Mouse (Mus musculus) ovary, postnatal 10 days (tissue): Measurements from ENCODE around the gene Kctd19.

Experiments used
- DNase-seq: peaks from one replicate; pipeline ENCODE4 v3.0.0; 2022; ENCODE audit warnings: low spot score

Gene Kctd19

DNA sequence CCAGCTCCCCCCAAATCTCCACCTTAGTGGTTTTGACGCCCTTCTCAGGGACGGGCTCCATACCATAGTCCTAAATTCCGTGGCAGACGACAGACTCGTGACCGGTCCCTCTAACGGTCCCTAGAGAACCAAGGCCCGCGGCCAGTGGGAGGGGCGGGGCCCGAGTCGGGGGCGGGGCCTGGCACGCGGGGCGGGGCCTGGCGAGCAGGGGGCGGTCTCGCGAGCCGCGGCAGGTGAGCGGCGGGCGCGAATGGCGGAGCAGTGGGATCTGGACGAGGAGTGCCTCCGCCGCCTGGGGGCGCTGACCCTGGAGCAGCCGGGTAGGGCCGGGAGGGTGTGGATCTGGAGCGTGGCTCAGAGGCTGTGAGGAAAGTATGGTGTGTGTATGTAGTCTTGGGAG, at the start of gene Kctd19, which contains the start of gene Lrrc36:
Gene Kctd19 (minus strand): TSS at position 112 of the 400 bp plus-strand sequence.
Gene Lrrc36 (plus strand): TSS at position 181 of the 400 bp plus-strand sequence.
- DNase-seq, result no peak

DNA sequence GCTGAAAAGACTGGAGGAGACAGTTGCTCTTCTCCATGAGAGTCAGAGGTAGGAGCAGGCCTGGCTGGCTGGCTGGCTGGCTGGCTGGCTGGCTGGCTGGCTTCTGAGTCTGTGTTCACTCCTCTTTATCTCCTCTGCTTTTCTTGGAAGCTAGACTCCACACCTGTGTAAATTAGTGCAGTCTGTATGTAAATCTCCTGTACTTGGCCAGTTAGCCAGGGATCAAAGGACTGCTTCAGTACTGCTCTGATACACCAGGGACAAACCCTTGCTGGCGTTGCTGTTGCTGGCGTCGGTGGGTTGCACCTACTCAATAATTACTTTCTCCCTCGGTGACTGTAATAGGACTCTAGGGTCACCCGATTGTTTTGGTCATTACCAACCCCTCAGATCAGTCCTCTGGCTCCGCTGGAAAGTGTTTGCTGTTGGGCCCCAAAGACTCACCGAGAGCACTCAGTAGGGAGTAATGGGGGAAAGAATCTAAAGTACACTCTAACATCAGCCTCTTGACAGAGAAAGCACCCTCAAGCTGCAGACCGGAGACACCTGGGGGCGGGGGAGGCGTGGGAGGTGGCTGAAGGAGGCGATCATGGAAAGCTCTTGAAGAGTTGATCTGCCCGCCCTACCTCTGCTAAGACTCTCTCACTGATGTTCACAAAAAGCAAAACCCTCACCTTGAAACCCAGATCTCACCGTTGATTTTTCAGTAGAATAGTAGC, 47.9 kb upstream of the Kctd19 start:
- DNase-seq, result no peak

DNA sequence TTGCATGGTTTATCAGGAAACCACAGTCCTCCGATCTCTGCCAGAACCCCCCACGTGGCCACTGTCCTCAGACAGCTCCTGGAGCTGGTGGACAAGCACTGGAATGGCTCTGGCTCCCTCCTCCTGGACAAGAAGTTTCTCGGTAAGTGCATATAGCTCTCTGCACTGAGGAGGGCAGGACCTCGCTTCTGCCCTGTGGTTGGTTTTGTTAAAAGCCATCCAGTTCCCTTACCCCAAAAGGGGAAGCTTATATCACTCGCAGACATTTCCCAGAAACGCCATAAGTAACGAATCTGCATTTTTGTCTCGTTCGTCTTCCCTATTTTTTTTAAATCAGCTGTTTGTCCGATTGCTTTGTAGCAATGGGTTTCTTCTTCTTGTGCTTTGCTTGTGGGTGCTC, 41.9 kb upstream of the Kctd19 start:
- DNase-seq, result no peak

DNA sequence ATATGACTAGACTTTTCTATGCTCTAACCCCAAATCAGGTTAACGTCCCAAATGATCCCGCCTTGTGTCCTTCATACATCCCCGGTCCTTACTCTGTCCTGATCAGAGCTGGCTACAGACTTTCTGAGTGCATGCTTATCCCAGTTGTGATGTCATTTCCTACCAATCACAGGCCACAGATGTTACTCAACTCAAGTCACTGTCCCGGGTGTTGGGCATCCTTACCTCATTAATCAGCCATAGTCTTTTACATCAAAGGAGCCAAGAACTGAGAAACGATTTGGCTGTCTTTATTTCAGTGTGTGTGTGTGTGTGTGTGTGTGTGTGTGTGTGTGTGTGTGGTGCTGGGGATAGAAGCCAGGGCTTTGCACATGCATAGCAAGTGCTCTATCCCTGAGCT, 40.8 kb upstream of the Kctd19 start:
- no peak for DNase-seq

DNA sequence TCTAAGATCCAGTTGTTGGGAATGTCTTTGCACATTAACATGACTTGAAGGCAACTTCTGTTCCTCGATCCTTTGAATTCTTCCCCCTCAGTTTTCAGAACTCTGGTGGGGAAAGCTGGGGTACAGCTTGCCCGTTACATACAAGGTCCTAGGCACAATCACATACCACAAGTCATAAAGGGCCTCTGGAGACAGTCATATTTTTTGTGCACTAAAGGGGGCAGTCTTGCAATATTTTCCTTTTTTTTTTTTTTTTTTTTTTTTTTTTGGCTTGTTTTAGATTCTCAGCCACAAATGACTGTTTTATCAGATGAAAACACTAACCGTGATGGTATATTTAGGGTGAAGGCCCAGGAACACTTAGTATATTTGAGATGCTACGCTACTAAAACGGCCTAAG, 40.0 kb upstream of the Kctd19 start:
- DNase-seq, result no peak

DNA sequence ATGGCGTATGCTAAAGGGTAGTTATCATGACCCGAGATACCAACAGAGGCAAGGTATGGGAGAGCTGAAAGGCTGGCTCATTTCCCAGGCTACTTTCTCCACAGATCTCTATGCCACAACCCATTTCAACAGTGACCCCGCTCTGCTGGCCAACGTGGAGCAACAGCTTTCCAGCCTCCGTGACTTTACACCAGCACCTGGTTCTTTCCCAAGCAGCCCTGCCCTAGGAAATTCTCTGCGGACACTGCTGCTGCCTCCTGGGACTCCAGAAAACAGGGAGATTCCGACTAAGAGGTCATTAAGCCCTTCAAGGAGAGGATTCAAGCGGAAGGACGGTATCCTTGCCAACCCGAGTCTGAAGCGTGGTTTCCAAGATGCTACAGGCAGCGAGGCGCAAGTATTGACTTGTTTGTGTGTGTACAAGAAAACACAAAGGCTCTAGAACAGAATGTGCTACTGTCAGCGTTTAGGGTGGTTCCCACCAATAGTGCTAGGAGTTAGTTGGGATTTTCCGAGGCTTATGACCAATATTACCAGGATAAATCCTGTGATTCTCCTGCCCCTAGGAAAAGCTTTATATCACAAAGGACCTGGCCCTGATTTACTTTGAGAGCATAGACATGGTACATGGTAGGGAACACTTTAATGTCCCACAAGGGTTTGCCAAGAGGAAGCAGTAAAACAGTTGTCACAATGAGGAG, 38.8 kb upstream of the Kctd19 start:
- no peak for DNase-seq

DNA sequence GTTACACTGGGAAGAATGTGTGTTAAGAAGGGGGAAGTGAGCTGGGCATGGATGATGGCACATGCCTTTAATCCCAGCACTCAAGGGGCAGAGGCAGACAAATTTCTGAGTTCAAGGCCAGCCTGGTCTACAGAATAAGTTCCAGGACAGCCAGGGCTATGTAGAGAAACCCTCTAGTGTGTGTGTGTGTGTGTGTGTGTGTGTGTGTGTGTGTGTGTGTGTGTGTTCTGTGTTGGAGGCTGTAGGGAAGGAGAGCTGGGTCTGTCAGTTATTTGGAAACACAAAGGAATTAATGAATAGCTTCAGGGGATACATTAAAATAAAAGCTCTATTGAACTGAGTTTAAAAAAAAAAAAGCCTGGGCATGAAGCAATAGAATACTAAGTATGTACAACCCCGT, 37.7 kb upstream of the Kctd19 start:
- DNase-seq, result no peak

DNA sequence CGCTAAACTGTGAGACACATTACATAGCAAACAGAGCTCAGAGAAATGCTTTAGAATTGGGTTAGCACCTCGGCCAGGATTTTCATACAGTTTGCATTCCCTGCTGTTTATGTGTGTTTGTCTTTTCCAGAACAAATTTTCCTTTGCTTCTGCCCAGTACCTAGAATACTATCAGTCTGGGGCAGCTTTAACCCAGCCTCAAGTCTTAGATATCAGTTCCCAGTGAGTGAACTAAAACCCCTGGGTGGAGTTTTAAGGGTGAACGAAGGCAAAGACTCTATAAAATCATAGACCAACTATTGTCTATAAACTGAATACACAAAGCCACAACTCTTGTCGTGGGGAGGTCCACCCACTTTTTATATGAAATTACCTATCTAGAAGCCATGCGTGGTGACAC, 35.3 kb upstream of the Kctd19 start:
- DNase-seq, result no peak

DNA sequence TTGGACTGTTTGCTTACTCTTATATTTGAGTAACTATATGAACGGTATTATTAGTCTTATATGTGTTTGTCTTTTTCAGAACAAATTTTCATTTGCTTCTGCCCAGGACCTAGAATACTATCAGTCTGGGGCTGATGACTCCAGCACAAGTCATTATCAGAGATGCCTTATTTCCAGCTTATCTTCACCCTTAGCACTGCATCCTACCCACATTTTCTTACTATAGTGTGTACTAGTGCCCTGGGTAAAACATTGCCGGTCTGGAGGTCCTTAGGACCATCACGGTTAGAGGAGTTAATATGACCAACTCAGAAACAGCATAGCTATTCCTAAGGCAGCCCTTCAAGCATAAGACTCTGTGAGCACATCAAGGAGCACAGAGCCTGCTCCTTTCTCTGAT, 34.9 kb upstream of the Kctd19 start:
- no peak for DNase-seq

DNA sequence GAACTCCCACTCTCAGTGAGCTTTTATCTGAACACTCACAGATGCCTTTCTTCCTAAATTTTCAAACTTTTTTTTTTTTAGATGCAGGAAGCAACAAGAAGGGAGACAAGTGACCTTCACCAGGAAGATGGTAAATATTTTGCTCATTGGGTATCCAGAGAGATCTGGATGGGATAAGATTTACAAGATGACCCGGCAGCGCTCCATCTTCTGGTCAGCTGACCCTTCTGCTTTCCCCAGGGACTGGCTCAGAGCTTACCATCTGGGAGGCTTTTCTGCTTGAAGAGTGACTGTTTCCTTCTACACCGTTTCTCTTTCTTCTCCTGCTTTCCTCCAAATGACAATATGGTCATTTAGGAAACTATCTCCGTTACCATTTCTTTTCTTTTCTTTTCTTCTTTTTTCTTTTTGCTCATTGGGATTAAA, 32.8 kb upstream of the Kctd19 start:
- no peak for DNase-seq

DNA sequence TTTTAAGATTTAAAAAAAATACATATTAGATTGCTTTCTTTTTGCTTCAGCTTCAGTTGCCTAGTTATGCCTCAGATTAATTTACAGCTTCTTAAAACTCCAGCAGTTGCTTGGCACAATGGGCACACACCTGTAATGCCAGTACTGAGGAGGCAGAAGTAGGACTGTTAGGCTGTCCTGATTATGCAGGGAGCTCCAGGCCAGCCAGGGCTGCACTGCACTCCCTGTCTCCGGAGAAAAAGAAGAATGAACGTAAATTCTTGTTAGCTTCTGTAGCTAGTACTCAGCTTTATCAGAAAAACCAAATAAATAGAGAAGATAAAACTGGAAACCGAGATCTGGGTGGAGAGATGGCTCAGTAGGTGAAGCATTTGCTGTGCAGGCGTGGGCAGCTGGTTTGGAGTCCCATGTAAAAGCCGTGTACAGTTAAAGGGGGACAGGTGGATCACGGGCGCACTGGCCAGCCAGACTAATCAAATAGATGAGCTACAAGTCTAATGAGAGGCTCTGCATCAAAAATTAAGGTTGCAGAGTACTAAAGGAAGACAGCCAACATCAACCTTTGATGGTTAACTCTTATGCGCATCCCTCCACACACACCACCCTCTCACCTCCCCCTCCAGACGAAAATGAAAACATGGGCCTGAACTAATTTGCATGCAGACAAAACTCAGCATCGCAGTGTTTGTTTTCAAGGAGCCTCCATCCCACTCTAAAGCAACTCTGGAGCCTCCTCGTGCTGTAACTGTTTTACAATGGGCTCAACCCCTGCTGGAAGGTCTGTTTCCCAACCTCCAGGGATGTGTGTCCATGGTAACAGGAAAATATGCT, 32.2 kb upstream of the Kctd19 start:
- DNase-seq, result no peak

DNA sequence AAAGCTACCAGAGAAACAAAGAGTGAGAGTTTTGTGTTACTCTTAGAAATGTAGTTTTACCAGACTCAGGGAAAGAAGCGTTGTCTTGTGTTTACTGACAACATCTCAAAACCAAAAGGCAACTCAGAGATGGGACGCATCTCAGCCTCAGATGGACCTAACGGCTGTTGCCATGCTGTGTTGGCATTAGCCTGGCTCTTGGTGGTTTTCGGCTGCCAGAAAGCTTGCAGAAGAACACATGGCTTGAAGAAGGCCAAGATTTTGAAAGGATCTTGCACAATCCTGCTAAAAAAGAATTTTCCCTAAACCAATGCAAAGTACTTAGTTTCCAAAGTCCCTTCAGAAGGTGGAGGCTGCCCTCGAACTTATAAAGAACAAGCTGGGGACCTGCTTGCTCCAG, 29.4 kb upstream of the Kctd19 start:
- no peak for DNase-seq

DNA sequence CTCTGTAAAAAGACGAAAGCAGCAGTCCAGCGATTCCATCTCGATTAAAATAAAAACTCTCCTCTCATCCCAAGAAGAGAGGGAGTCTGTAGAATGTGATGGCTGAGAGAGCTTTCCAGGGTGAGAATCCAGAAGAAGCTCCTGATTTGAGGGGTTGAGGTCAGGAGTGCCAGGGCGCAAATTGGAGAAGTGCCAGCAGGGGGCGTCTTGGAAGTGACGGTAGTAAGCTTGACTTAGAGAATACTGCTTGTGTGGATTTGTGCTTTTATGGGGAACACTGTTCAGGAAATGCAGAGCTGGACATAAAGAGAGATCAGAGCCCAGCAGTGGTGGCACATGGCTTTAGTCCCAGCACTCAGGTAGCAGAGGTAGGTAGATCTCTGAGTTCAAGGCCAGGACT, 28.1 kb upstream of the Kctd19 start:
- DNase-seq, result no peak

DNA sequence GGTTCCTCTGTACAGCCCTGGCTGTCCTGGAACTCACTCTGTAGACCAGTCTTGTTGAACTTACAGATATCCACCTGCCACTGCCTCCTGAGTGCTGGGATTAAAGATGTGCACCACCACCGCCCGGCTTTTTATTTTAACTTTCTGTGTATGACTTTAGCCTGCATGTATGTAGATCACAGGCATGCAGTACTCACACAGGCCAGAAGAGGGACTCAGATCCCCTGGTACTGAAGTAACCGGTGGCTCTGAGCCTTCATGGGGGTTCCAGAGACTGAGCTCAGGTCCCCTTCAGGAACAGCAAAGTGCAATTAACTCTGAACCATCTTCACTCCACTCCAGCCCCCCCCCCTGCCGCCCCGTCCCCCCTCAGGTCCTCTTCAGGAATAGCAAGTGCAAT, 25.6 kb upstream of the Kctd19 start:
- no peak for DNase-seq

DNA sequence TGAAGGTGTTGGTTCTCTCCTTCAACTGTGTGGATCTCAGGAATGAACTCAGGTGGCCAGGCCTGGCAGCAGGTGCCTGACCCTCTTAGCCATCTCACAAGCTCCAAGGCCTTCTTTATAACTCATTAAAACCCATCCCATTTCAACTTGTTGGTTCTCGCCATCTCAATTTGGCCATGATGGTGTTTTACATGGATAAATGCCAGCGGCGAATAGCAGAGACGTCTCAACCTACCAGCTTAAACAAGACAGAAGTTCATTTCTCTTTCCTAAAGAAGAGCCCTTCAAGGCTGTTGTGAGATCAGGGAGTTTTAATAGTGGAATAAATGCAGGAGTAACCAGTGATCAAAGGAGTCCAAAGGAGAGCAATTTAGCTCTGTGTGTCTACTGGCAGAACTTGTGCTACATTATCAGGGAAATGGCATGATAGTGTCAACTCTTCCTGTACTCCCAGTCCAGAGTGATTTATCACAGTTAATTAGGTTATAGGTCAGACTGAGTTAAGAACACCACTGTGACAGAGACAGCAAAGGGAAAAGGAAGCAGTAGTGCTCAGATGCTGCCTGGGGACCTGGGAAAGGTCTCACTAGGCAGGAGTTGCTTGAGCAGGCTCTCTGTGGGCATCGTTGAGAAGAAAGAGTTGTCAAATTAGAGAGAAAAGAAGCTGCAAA, 23.9 kb upstream of the Kctd19 start:
- DNase-seq, result no peak

DNA sequence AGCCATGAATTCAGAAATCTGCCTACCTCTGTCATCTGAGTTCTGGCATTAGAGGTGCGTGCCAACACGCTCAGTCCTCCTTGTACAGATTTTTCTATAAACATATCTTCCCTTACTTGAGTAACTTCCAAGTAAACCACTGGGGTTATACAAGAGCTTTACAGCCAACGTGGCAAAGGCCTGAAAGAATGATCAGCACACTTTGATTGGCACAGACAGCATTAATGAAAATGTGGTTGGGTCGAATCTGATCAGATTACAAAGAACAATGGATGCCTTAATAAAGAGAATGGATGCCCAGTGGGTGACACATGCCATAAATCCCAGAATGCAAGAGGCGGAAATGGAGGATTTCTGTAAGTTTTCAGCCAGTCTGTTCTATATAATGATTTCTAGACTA, 22.9 kb upstream of the Kctd19 start:
- DNase-seq, result no peak

DNA sequence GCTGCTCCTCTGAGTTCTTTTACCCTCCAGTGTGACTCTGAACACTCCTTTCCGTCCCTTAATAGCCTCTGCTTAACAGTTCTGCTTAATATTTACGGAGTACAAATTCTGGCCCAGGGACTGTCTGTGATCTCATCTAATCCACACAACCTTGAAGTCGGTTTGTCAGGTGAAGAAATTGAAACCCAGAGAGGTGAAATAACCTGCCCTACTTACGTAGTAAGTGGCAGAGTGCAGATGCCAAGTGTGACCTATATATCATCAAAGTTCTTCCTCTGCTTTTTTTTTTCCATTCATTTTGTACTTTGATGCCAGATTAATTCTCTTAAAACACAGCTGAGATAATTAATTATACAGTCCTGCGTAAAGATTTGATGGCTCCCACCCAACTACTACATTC, 20.8 kb upstream of the Kctd19 start:
- DNase-seq, result no peak

DNA sequence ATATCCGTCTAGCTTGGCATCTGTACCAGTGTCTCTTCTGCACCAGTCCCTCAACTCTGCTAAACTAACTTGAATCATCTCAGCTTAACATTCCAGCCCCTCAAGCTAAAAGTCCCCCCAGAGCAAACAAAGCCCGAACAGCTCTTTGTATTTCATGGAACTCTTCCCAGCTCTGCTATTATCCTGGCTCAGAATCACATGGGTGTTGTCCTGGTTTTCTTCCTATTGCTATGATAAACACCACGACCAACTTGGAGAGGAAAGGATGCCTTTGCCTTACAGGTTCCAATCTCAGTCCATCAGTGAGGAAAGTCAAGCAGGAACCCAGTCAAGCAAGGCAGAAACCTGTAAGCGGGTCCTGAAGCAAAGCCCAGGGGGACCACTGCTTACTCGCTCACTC, 20.2 kb upstream of the Kctd19 start:
- DNase-seq, result no peak

DNA sequence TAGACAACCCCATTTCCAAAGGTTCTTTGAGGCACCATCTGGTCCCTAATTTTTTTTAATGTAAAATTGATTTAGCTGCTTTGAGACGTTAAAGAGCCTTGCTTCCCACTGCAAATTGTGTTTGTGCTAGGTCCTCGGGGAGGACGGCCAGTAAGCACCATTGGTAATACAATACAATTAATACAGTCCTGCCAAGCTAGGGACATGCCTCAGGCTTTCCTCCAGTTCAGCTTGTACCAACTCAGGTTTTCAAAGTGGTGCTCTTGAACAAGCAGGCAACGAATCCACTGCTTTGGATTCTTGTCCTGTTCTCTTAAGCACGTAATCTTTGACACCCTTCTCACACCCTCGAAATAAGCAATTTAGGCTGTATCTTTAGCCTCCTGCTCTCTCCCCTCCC, 19.7 kb upstream of the Kctd19 start:
- no peak for DNase-seq

DNA sequence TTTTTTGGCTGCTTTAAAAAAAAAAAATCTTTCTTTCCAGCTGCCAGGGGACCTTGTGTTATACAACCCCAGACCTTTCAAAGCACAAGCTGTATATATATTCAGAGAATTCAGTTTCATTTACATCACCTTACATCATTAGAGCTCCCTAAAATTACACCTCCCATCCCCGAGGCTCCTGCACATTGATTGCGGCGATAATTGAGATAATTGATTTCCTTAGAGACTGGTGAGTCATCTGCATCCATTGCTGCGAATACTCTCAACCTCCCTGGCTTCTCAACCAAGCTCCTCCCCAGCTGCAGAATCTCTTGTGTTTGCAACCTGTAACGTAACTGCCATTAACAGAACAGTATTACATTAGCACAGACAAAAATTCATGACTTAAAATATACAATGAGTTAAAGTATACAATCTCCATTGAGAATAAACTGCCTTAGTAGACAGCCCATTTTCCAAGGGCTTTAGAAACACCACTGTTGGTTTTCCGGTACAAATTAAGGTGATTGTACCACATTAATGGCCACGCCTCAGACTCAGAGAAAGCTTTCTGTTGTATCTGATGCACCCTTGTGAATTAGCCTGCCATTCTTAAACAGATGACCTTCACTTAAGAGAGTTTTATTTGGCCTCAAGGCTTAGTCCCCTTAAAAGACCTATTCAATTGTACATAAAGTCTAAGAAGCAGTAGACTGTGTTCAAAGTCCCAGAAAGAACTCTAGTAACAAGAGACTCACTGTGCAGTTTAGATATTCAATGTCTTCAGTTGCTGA, 18.6 kb upstream of the Kctd19 start:
- no peak for DNase-seq

DNA sequence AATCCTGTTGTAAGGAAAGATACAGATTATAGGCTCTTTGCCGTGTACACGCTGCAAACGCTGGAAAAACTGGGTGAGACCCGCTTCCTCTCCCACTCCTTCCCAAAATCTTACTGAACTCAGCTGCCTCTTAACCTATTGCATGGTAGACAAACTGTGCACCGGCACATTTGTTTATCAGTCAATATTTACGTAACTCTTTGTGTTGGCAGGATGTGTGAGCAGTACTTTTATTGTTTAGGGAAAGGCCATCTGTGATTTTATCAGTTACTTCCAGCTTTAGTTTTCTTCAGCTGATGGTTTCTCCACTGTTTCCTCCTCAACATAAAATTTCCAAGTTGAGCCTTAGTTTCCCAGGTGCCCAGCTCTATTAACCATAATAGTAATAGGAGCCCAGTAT, 13.6 kb upstream of the Kctd19 start:
- no peak for DNase-seq

DNA sequence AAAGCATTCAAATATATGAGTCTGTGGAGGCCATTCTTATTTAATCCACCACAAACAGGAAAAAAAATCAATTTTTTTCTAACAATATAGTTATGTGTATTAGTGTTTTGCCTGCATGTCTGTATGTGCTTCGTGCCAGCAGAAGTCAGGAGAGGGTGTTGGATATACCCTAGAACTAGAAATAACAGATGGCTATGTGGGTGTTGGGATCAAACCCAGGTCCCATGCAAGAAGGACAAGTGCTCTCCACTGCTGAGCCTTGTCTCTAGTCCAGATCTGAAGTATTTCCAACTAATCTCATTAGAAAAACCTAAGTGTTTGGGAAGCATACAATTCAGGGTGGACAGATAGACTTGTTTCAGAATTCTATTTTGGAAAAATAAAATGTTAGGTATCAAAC, 8.7 kb upstream of the Kctd19 start:
- DNase-seq, result no peak
